Mouse (Mus musculus) inflammation-experienced regulatory T-cells, adult 6 months (primary cell): Measurements from ENCODE around the gene Mup3. TPM values are rescaled to one million over a fixed set of nuclear protein-coding genes. Genes with fewer than 3 reads are reported as not detected.
"Not testable (repeated sequence)": the region's sequence is repeated elsewhere in the genome, so short reads cannot be mapped to it uniquely, and the experiment has no call there.

ENCODE experiments used
- ATAC-seq: one replicate; pipeline ENCODE4 v1.8.0; 2017
- polyA plus RNA-seq, 3 experiments: library from polyadenylated mRNA; unstranded; fragments of 100-300 nt; shearing (Covaris generic); gene quantifications; one replicate each; pipeline ENCODE4 v1.2.1; 2017

Gene Mup3
- polyA plus RNA-seq = not detected

DNA sequence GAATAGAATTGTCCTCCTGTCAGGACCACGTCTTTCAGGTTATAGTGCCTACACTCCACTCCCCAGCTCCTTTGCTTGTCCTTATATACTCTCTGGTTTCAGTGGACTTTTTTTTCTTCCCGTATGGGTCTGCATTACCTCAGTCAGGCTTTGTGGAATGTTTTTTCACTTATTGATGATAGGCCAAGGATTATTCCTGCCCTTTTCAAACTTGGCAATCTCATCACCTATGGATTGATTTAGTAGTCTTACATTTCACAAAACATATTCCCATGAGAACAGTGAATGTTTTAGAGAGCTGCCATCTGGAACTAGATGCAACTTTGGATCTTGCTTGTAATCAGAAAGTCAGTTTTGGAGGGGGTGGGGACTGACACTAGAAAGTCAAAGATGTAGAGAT is at the start of gene Mup3:
TSS of gene Mup3 (minus strand) at position 102 of the 400 bp plus-strand sequence.
- no peak for ATAC-seq

DNA sequence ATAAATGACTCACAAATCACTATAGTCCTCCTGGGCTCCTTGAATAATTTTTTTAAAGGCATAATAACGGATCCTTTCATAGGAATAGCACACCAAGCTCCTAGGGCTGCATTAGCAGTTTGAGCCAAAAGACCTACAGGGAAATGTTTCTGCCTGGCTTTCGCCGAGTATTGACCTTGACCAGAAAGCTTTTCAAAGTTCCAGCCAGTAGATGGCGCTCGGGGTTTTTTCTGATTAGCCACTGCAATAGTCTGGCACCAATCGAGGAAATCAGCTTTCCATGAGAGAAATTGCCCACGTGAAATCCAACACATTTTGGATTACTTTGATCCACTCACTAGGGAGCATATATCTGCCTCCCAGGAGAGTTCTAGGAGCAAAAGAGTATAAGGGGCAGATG is 46.6 kb upstream of the Mup3 start:
- ATAC-seq = no peak

DNA sequence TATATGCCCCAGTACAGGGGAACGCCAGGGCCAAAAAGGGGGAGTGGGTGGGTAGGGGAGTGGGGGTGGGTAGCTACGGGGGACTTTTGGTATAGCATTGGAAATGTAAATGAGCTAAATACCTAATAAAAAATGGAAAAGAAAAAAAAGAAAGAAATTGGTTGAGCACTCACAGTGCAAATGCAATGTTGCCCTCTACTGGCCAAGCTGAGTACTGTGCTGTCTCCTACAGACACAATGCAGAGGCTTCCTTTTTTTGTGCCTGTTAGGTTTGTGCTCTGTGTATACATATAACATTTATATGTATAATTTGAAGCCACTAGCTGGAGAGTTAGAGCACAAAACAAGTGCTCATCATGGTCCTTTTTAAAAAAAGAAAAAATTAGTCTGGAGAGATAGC is 16.2 kb upstream of the Mup3 start:
- ATAC-seq = not testable (repeated sequence)

DNA sequence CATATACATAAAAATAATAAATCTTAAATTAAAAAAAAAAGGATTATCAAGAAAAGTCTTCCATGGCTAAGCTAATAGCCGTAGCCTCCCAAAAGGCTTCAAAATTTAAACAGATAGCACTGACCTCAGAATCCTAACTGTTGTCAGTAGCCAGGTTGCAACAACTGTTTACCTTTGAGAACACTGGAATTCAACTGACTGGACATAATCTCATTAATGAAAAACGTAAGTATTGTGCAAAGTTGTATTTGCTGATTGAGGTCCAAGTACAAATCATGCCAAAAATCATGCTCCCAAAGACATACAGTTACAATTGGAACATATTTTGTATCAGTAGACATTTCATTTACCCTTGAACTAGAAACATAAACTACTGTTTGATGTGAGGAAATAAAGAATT is 811 bp upstream of the Mup3 start:
- ATAC-seq = no peak

DNA sequence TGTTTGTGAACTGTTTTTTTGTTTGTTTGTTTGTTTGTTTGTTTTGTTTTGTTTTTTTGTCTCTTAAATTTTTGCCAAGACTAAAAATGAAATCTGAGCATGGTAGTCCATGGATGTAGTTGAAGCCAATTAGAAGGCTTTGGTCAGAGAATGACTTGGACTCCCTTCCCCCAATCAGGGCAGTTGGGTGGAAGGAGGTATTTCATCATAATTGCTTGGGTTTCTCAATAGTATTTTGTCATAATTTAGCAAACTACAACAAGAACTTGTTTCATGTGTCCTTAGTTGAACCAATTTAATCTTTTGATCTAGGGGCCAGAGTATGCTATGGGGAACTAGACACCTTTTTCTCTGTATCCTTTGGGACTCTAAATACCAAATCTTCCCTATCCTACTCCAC is 4.4 kb downstream of the Mup3 start:
- ATAC-seq = no peak

DNA sequence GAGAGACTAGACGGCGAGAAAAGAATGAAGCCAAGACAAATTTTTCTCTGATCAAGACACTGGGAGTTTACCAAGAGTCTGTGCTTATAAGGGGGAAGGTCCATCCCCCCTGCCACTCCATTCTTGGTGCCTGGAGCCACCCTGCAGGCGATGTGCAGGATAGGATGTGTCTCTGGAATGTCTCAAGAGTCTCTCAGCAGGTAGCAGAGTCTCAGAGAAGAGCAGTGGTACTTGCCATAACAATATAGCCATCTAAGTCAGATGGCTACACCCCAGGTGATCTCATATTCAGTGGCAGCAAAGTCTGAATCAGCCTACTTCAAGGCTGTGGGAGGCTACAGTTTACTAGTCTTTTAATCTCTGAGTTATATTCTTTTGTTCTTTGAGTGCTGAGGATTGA is 12.0 kb downstream of the Mup3 start:
- no peak for ATAC-seq

DNA sequence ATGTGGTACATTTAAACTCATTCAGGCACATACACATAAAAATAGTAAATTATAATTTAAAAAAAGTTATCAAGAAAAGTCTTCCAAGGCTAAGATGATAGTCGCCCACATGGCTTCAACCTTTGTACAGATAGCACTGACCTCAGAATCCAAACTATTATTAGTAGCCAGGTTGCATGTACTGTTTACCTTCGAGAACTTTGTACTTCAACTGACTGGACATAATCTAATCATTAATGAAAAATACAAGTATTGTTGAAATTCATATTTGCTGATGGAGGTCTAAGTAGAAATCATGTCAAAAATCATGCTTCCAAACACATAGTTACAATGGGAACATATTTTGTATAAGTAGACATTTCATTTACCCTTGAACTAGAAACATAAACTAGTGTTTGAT is 32.4 kb downstream of the Mup3 start:
- not testable (repeated sequence) for ATAC-seq

DNA sequence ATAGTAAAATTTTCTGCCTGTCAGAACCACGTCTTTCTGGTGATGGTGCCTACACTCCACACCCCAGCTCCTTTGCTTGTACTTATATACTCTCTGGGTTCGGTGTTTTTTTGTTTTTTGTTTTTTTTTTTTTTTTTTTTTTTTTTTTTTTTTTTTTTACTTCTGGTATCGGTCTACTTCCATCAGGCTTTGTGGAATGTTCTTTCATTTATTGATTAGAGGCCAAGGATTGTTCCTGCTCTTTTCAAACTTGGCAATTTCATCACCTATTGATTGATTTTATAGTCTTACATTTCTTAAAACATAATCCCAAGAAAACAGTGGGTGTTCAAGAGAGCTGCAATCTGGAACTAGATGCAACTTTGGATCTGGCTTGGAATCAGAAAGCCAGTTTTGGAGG is 33.1 kb downstream of the Mup3 start, which contains the start of gene Mup20:
TSS of gene Mup20 (minus strand) at position 101 of the 400 bp plus-strand sequence.
- ATAC-seq = not testable (repeated sequence)

Other genes with a start within 250 kb of the Mup3 start
- gene Mup20, start 33.2 kb downstream of the Mup3 start, polyA plus RNA-seq = not detected
- not detected for gene Mup21, start 63.5 kb upstream of the Mup3 start, polyA plus RNA-seq
- gene Zfp37, start 143.7 kb upstream of the Mup3 start, polyA plus RNA-seq = not detected
- gene Slc31a2, start 175.2 kb upstream of the Mup3 start, polyA plus RNA-seq = 10 to 100 TPM in 1 of 3 experiments, 1 to 10 TPM in 2; 7.7 to 11.0 (median 9.0) TPM